Comparison of ENCODE assay signal across 9 mouse cellular contexts in genomic region chr2:132028107-132028506, GRCm38 (mm10). TPM values are rescaled to one million over a fixed set of nuclear protein-coding genes. Genes with fewer than 3 reads are reported as not detected.
DNase-seq lines count a peak whose midpoint lies in the region; ATAC-seq lines count a peak whose summit lies in the region.
"Had no signal": no experiment of that assay in that cellular context is flagged by ENCODE, and none has a peak within 500 bp of the region (broad histone marks: within the 10 kb centered on the region; RNA-seq: fewer than 3 reads in every experiment).

No protein-coding gene starts in this region.

- ATAC-seq in lung, embryonic 15.5 days (ENCODE audit: borderline replicate concordance, extremely low read depth, low FRiP score, low TSS enrichment), result no peak
- ATAC-seq in embryonic facial prominence, embryonic 14.5 days (ENCODE audit: low read depth), result no peak
- no peak for ATAC-seq in neural tube, embryonic 15.5 days (ENCODE audit: low FRiP score)

- peak overlapping the region; percentile 65 for H3K4me3 ChIP-seq in lung, embryonic 15.5 days
- peak overlapping the region; percentile 61 for H3K4me3 ChIP-seq in embryonic facial prominence, embryonic 14.5 days (ENCODE audit: low read depth, low read length)
- H3K4me3 ChIP-seq in limb, embryonic 10.5 days, result 0 out of 2 replicates have a peak overlapping the region, but pooled peaks have one; percentile 69
- peak overlapping the region; percentile 61 for H3K4me3 ChIP-seq in neural tube, embryonic 15.5 days (replicated peaks)

- H3K4me1 ChIP-seq in lung, embryonic 15.5 days, result peaks cover 30% of the 10 kb centered on the region
- peaks cover 15% of the 10 kb centered on the region for H3K4me1 ChIP-seq in embryonic facial prominence, embryonic 14.5 days (ENCODE audit: control insufficient read depth, insufficient read depth, low read length)
- peaks cover 29% of the 10 kb centered on the region for H3K4me1 ChIP-seq in limb, embryonic 10.5 days
- H3K4me1 ChIP-seq in neural tube, embryonic 15.5 days, result peaks cover 50% of the 10 kb centered on the region

- 45% methylated on average over 5 of the region's 5 CpGs for WGBS in lung, embryonic 15.5 days
- WGBS in embryonic facial prominence, embryonic 14.5 days, result 35% methylated on average over 5 of the region's 5 CpGs
- 45% methylated on average over 5 of the region's 5 CpGs for WGBS in limb, embryonic 10.5 days
- WGBS in neural tube, embryonic 15.5 days, result 36% methylated on average over 5 of the region's 5 CpGs

- H3K9ac ChIP-seq in lung, embryonic 15.5 days, result no peak overlapping the region
- H3K9ac ChIP-seq in embryonic facial prominence, embryonic 14.5 days (ENCODE audit: low read depth, low read length), result no peak overlapping the region; the same call in 1 of the 2 replicates
- H3K9ac ChIP-seq in neural tube, embryonic 15.5 days (replicated peaks), result peak overlapping the region; percentile 68

- peaks cover 26% of the 10 kb centered on the region for H3K27me3 ChIP-seq in lung, embryonic 15.5 days
- H3K27me3 ChIP-seq in embryonic facial prominence, embryonic 14.5 days (replicated peaks; ENCODE audit: control insufficient read depth, insufficient read depth, low read length), result peaks cover 31% of the 10 kb centered on the region
- H3K27me3 ChIP-seq in limb, embryonic 10.5 days (ENCODE audit: low read depth, poor library complexity, severe bottlenecking), result peaks cover 62% of the 10 kb centered on the region
- no peaks in the 10 kb centered on the region for H3K27me3 ChIP-seq in neural tube, embryonic 15.5 days (replicated peaks)

- peak overlapping the region; percentile 72; the same call in 1 of the 2 replicates for H3K27ac ChIP-seq in lung, embryonic 15.5 days
- H3K27ac ChIP-seq in embryonic facial prominence, embryonic 14.5 days (replicated peaks; ENCODE audit: low read depth, low read length), result no peak overlapping the region
- H3K27ac ChIP-seq in limb, embryonic 10.5 days, result no peak overlapping the region
- peak overlapping the region; percentile 91 for H3K27ac ChIP-seq in neural tube, embryonic 15.5 days (replicated peaks)

- peak overlapping the region; percentile 94 for H3K4me2 ChIP-seq in lung, embryonic 15.5 days
- H3K4me2 ChIP-seq in embryonic facial prominence, embryonic 14.5 days (ENCODE audit: low read depth, low read length), result peak overlapping the region; percentile 90
- H3K4me2 ChIP-seq in neural tube, embryonic 15.5 days, result peak overlapping the region; percentile 93

- DNase-seq in lung, adult 18-20 months, result no peak
- DNase-seq in embryonic facial prominence, embryonic 14.5 days (ENCODE audit: low spot score), result no peak
- no peak for DNase-seq in limb, embryonic 10.5 days (ENCODE audit: low spot score)
- DNase-seq in frontal cortex, adult 2 months (ENCODE audit: extremely low spot score in 1 of 2, low spot score in 1 of 2), result no peak
- no peak for DNase-seq in urinary bladder, postnatal 4 days (ENCODE audit: low spot score in 2 of 2)
- no peak for DNase-seq in urinary bladder, postnatal 36 days (ENCODE audit: low spot score in 2 of 2)
- DNase-seq: thymus, adult 18-20 months had no signal

- H3K9me3 ChIP-seq in lung, embryonic 15.5 days, result no peaks in the 10 kb centered on the region
- H3K9me3 ChIP-seq in embryonic facial prominence, embryonic 14.5 days (ENCODE audit: control insufficient read depth, low read length), result no peaks in the 10 kb centered on the region
- no peaks in the 10 kb centered on the region for H3K9me3 ChIP-seq in limb, embryonic 10.5 days (replicated peaks)
- no peaks in the 10 kb centered on the region for H3K9me3 ChIP-seq in neural tube, embryonic 15.5 days (replicated peaks)

- H3K36me3 ChIP-seq in lung, embryonic 15.5 days, result no peaks in the 10 kb centered on the region
- H3K36me3 ChIP-seq in embryonic facial prominence, embryonic 14.5 days (ENCODE audit: control insufficient read depth, insufficient read depth, low read length), result no peaks in the 10 kb centered on the region
- no peaks in the 10 kb centered on the region for H3K36me3 ChIP-seq in limb, embryonic 10.5 days
- H3K36me3 ChIP-seq in neural tube, embryonic 15.5 days, result no peaks in the 10 kb centered on the region

RNA-seq across cellular contexts. Expression of gene Rassf2, which starts 2.0 kb away (rescaled TPM):
- 11.9 and 13.5 TPM in 2 replicates for polyA plus RNA-seq in lung, embryonic 15.5 days (2015; fragmentation: Nextera tagmentation; extraction: Ambion mirVana)
- polyA plus RNA-seq in embryonic facial prominence, embryonic 14.5 days (2014; fragmentation: Nextera tagmentation; extraction: Ambion mirVana), result 23.0 and 23.1 TPM in 2 replicates
- 5.5 and 5.9 TPM in 2 replicates for polyA plus RNA-seq in limb, embryonic 10.5 days (2016; fragmentation: Nextera tagmentation; extraction: Ambion mirVana)
- 21.6 and 22.5 TPM in 2 replicates for polyA plus RNA-seq in neural tube, embryonic 15.5 days (2015; fragmentation: Nextera tagmentation; extraction: Ambion mirVana)
- 31.4 and 35.8 TPM in 2 replicates for polyA plus RNA-seq in frontal cortex, adult 2 months (2012; rRNA removed)

Comparison
In these comparisons a context has a peak if more than half of its experiments do, and no peak if none do; other contexts are left out.
1. H3K27ac ChIP-seq: peak in lung, embryonic 15.5 days (single experiment) and neural tube, embryonic 15.5 days (single experiment); none in embryonic facial prominence, embryonic 14.5 days (single experiment) and limb, embryonic 10.5 days (single experiment).
2. Peak in every context shown above with its lines, with median percentiles within 50 percentile points of each other: H3K4me2 ChIP-seq and H3K4me3 ChIP-seq.